Mouse (Mus musculus) c-Kit-negative CD71-positive TER-119-positive erythroid progenitor cells, embryonic 14.5 days (primary cell): ENCODE measurements around the gene Tnfsf8.

Experiments
- DNase-seq: peaks from one replicate; pipeline ENCODE4 v3.0.0-alpha.2; 2013; ENCODE audit warnings: low read depth, low spot score

Gene Tnfsf8

GRCm38 (mm10) chr4:63842278-63842677, 18.9 kb downstream of the Tnfsf8 start:
- no peak for DNase-seq

- DNase-seq, result no peak
Measured at GRCm38 (mm10) chr4:63840457-63840856, 20.7 kb downstream of the Tnfsf8 start.

- DNase-seq, result no peak
Measured at GRCm38 (mm10) chr4:63823136-63823535, 38.0 kb downstream of the Tnfsf8 start.

GRCm38 (mm10) chr4:63817505-63817904, 43.6 kb downstream of the Tnfsf8 start:
- DNase-seq, result no peak

GRCm38 (mm10) chr4:63815668-63816067, 45.5 kb downstream of the Tnfsf8 start:
- no peak for DNase-seq

GRCm38 (mm10) chr4:63798083-63798482, 63.1 kb downstream of the Tnfsf8 start:
- DNase-seq, result no peak

- no peak for DNase-seq
Measured at GRCm38 (mm10) chr4:63796527-63796926, 64.6 kb downstream of the Tnfsf8 start.

- DNase-seq, result no peak
Measured at GRCm38 (mm10) chr4:63792328-63792727, 68.8 kb downstream of the Tnfsf8 start.

- DNase-seq, result no peak
Measured at GRCm38 (mm10) chr4:63785466-63785865, 75.7 kb downstream of the Tnfsf8 start.

- DNase-seq, result no peak
Measured at GRCm38 (mm10) chr4:63783826-63784225, 77.3 kb downstream of the Tnfsf8 start.

GRCm38 (mm10) chr4:63782970-63783613, 78.1 kb downstream of the Tnfsf8 start:
- no peak for DNase-seq
